Mouse (Mus musculus): Measurements from ENCODE around the gene Tmod3.

DNA sequence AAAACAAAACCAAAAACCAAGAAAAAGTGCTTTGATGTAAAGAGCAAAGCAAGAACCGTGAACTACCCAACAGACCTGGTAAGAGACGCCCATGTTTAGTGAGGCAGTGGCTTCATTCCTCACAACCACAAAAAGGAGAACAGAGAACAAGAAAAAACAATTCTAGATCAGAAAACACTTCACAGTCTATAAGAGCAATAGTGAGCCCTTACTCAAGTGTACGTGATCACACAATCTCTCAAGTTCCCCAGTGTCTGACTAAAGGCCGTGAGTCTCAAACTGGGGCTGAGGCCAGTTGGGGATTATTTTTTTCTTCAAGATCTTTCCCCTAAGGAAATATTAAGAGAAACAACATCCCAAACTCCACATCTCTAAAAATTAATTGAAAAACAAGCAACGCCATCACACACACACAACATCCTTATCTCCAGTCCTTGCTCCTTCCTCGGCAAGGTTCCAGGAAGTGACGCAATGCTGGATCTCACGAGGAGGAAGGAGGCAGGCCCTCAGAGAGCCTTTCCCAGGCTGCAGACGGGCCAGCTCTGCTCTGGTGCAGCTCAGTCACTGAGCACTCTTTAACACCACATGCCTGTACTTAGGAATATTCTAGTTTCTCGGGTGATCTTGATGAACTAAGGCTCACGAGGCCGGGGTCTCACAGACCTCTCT, 12.4 kb downstream of the Tmod3 start:
- TF ChIP-seq CTCF (IDR thresholded peaks at IDR 0.05; ENCODE audit: low read depth, low read length) (no peak), POLR2A (IDR thresholded peaks at IDR 0.05; ENCODE audit: extremely low read depth, insufficient read depth, low read length) (no peak)

All from liver, adult 2 months (tissue).